Mouse (Mus musculus) CH12.LX (cell line): ENCODE measurements around the gene Stpg1. TPM values are rescaled to one million over a fixed set of nuclear protein-coding genes. Genes with fewer than 3 reads are reported as not detected.

Experiments used
- DNase-seq: peaks from one replicate; pipeline ENCODE4 v3.0.0-alpha.2; 2013; ENCODE audit errors: extremely low read depth
- H3K27ac ChIP-seq: 2 replicates; pipeline ENCODE4 v1.5.1; 2012; ENCODE audit warnings: low read depth, mild to moderate bottlenecking, control low read depth, moderate library complexity; ENCODE audit not compliant: insufficient read depth
- H3K27me3 ChIP-seq: replicated peaks from 2 replicates; pipeline ENCODE3; 2012; ENCODE audit warnings: inconsistent platforms
- H3K36me3 ChIP-seq, 2 experiments: replicated peaks in 1 of 2; 2 replicates each; pipeline versions ENCODE3 to v1.6.1; 2012; ENCODE audit warnings: inconsistent platforms in 1 of 2, low read length in 1 of 2, mild to moderate bottlenecking in 1 of 2, mixed read lengths in 1 of 2, moderate library complexity in 1 of 2; ENCODE audit not compliant: control insufficient read depth in 1 of 2, insufficient read depth in 1 of 2
- H3K4me1 ChIP-seq, 2 experiments: 2 replicates each; pipeline ENCODE4 v1.6.1; 2012; ENCODE audit warnings: inconsistent platforms in 1 of 2, moderate library complexity in 1 of 2; ENCODE audit not compliant: insufficient read depth in 2 of 2, control insufficient read depth in 1 of 2
- H3K4me2 ChIP-seq: 2 replicates; pipeline ENCODE4 v1.6.1; 2012; ENCODE audit warnings: low read depth, mild to moderate bottlenecking, control low read depth; ENCODE audit not compliant: poor library complexity, insufficient read depth, severe bottlenecking
- H3K4me3 ChIP-seq, 3 experiments: fragments of 150-350 bp in 1 of 3; sonication (generic) in 1 of 3; replicated peaks in 1 of 3; 2 replicates each; pipeline versions ENCODE3 to v1.5.1; 2011 to 2012; ENCODE audit warnings: low read depth in 2 of 3, low read length in 2 of 3, mild to moderate bottlenecking in 2 of 3, moderate library complexity in 2 of 3, control low read depth in 1 of 3, improper control_type of control experiment in 1 of 3, inconsistent platforms in 1 of 3, mixed read lengths in 1 of 3; ENCODE audit not compliant: poor library complexity in 1 of 3
- H3K79me2 ChIP-seq: replicated peaks from 2 replicates; pipeline ENCODE4 v1.6.1; 2012; ENCODE audit warnings: mild to moderate bottlenecking, moderate library complexity; ENCODE audit not compliant: control insufficient read depth, poor library complexity, insufficient read depth, severe bottlenecking; ENCODE audit errors: extremely low read depth
- H3K9ac ChIP-seq: 2 replicates; pipeline ENCODE4 v1.6.1; 2012; ENCODE audit warnings: low read depth, mild to moderate bottlenecking, control low read depth, moderate library complexity; ENCODE audit not compliant: insufficient read depth
- H3K9me3 ChIP-seq: replicated peaks from 2 replicates; pipeline ENCODE3; 2012; ENCODE audit warnings: low read length, inconsistent platforms, mixed read lengths
- CHD1 ChIP-seq: IDR thresholded peaks from 2 replicates; pipeline ENCODE4 v1.6.1; 2012; ENCODE audit warnings: low read depth, low read length, improper control_type of control experiment, inconsistent platforms
- CHD2 ChIP-seq: IDR thresholded peaks from 2 replicates; pipeline ENCODE4 v1.6.1; 2011; ENCODE audit warnings: low read length, improper control_type of control experiment
- CTCF ChIP-seq, 2 experiments: IDR thresholded peaks in 1 of 2; conservative IDR thresholded peaks in 1 of 2; 2 replicates each; pipeline ENCODE4 v1.5.1; 2011 to 2012; ENCODE audit warnings: low read depth in 2 of 2, low read length in 2 of 2, improper control_type of control experiment in 1 of 2, inconsistent platforms in 1 of 2, mild to moderate bottlenecking in 1 of 2, moderate library complexity in 1 of 2
- E2F4 ChIP-seq: IDR thresholded peaks from 2 replicates; pipeline ENCODE4 v1.6.1; 2011; ENCODE audit warnings: low read depth, low read length, improper control_type of control experiment; ENCODE audit not compliant: insufficient replicate concordance
- ELF1 ChIP-seq: IDR thresholded peaks from 2 replicates; pipeline ENCODE4 v1.6.1; 2014; ENCODE audit warnings: low read depth, mild to moderate bottlenecking, inconsistent platforms, low read length, improper control_type of control experiment
- GABPA ChIP-seq: IDR thresholded peaks from 2 replicates; pipeline ENCODE4 v1.6.1; 2012; ENCODE audit warnings: low read depth, low read length, improper control_type of control experiment, inconsistent platforms; ENCODE audit not compliant: insufficient replicate concordance
- IRF4 ChIP-seq: IDR thresholded peaks from 2 replicates; pipeline ENCODE4 v1.6.1; 2014; ENCODE audit warnings: low read depth, mild to moderate bottlenecking, inconsistent platforms, low read length, improper control_type of control experiment
- JUN ChIP-seq: IDR thresholded peaks from 2 replicates; pipeline ENCODE4 v1.6.1; 2011; ENCODE audit warnings: low read depth, mild to moderate bottlenecking, low read length, improper control_type of control experiment, moderate library complexity; ENCODE audit not compliant: insufficient read depth
- JUND ChIP-seq: conservative IDR thresholded peaks from 2 replicates; pipeline ENCODE4 v1.6.1; 2011; ENCODE audit warnings: low read depth, low read length, improper control_type of control experiment
- MAZ ChIP-seq: IDR thresholded peaks from 2 replicates; pipeline ENCODE4 v1.6.1; 2012; ENCODE audit warnings: low read depth, mild to moderate bottlenecking, inconsistent platforms, low read length, improper control_type of control experiment, moderate library complexity
- MXI1 ChIP-seq: IDR thresholded peaks from 2 replicates; pipeline ENCODE4 v1.6.1; 2011; ENCODE audit warnings: mild to moderate bottlenecking, low read depth, low read length, improper control_type of control experiment
- MYC ChIP-seq: IDR thresholded peaks from 2 replicates; pipeline ENCODE4 v1.6.1; 2011; ENCODE audit warnings: low read depth, mild to moderate bottlenecking, improper control_type of control experiment, low read length
- PAX5 ChIP-seq: IDR thresholded peaks from 2 replicates; pipeline ENCODE4 v1.6.1; 2012; ENCODE audit warnings: low read length, inconsistent platforms, mixed read lengths
- POLR2A ChIP-seq: IDR thresholded peaks from 2 replicates; pipeline ENCODE4 v1.6.1; 2011; ENCODE audit warnings: low read depth, mild to moderate bottlenecking, improper control_type of control experiment, low read length
- RAD21 ChIP-seq: IDR thresholded peaks from 2 replicates; pipeline ENCODE4 v1.6.1; 2011; ENCODE audit warnings: low read depth, mild to moderate bottlenecking, low read length, improper control_type of control experiment, moderate library complexity
- SIN3A ChIP-seq: IDR thresholded peaks from 2 replicates; pipeline ENCODE4 v1.6.1; 2012; ENCODE audit warnings: low read length, improper control_type of control experiment, inconsistent platforms
- SMC3 ChIP-seq: IDR thresholded peaks from 2 replicates; pipeline ENCODE4 v1.6.1; 2011; ENCODE audit warnings: low read depth, low read length, improper control_type of control experiment
- TCF12 ChIP-seq: IDR thresholded peaks from 2 replicates; pipeline ENCODE4 v1.6.1; 2014; ENCODE audit warnings: low read depth, mild to moderate bottlenecking, inconsistent platforms, low read length, improper control_type of control experiment
- UBTF ChIP-seq: IDR thresholded peaks from 2 replicates; pipeline ENCODE4 v1.6.1; 2012; ENCODE audit warnings: low read depth, mild to moderate bottlenecking, inconsistent platforms, low read length, improper control_type of control experiment, moderate library complexity
- USF1 ChIP-seq: IDR thresholded peaks from 2 replicates; pipeline ENCODE4 v1.6.1; 2014; ENCODE audit warnings: low read depth, mild to moderate bottlenecking, inconsistent platforms, low read length, improper control_type of control experiment
- ZC3H11A ChIP-seq: IDR thresholded peaks from 2 replicates; pipeline ENCODE4 v1.6.1; 2012; ENCODE audit warnings: low read depth, mild to moderate bottlenecking, inconsistent platforms, low read length, improper control_type of control experiment
- ZKSCAN1 ChIP-seq: IDR thresholded peaks from 2 replicates; pipeline ENCODE4 v1.6.1; 2012; ENCODE audit warnings: low read depth, inconsistent platforms, low read length, improper control_type of control experiment, borderline replicate concordance
- ZMIZ1 ChIP-seq: IDR thresholded peaks from 2 replicates; pipeline ENCODE4 v1.6.1; 2012; ENCODE audit warnings: low read depth, mild to moderate bottlenecking, inconsistent platforms, low read length, improper control_type of control experiment
- ZNF384 ChIP-seq: IDR thresholded peaks from 2 replicates; pipeline ENCODE4 v1.6.1; 2012; ENCODE audit warnings: low read depth, low read length, improper control_type of control experiment, inconsistent platforms
- dilution Hi-C: fragments of 300-500 bp; cut with MboI; formaldehyde crosslinking; loops from 2 replicates; pipeline ENCODE4 v1.14.3; 2020; ENCODE audit warnings: low sequenced_read_pairs; ENCODE audit not compliant: extremely low pct_unique_long_range_greater_than_20kb, extremely low pct_ligation_motif_present
- in situ Hi-C: fragments of 300-500 bp; cut with MboI; formaldehyde crosslinking; loops from 3 replicates; pipeline ENCODE4 v1.14.3; 2019; ENCODE audit warnings: low sequenced_read_pairs, low pct_ligation_motif_present, low pct_unique_long_range_greater_than_20kb, mixed read lengths
- polyA plus RNA-seq: library from polyadenylated mRNA; unstranded; fragments of >175 nt; gene quantifications from 2 replicates; pipeline ENCODE4 v1.2.1, GENCODE M21; 2012; ENCODE audit warnings: low read depth; ENCODE audit not compliant: insufficient read length
- total RNA-seq, 2 experiments: library from RNA; depleted of rRNA; stranded (reverse); fragments of 300-350 nt in 1 of 2; fragments of >200 nt in 1 of 2; gene quantifications; 2 replicates each; pipeline ENCODE4 v1.2.3; 2012 to 2014

The Stpg1 gene
- total and polyA plus RNA-seq, 3 experiments, result not detected

- TF ChIP-seq UBTF (no peak), MXI1 (no peak), SIN3A (no peak), ZKSCAN1 (no peak), MAZ (no peak), ZNF384 (no peak), CTCF (conservative IDR thresholded peaks at IDR 0.05 in 1 of 2, IDR thresholded peaks at IDR 0.05 in 1 of 2; ENCODE audit: low read depth in 2 of 2, low read length in 2 of 2) (no peak), IRF4 (no peak)
- Histone ChIP-seq H3K4me2 (no peak overlapping the region), H3K27me3 (peaks cover 1% of the 10 kb centered on the region), H3K4me1 (peaks cover 2 to 15% of the 10 kb centered on the region in 2 experiments; a peak in 3 of 4 replicates), H3K9me3 (peaks cover 3% of the 10 kb centered on the region), H3K27ac (no peak overlapping the region), H3K79me2 (no peaks in the 10 kb centered on the region), H3K4me3 (no peak overlapping the region), H3K36me3 (no peaks in the 10 kb centered on the region), H3K9ac (no peak overlapping the region)
- dilution Hi-C loops, result no loop called here
- in situ Hi-C loops, result no loop called here
- no peak for DNase-seq
These were observed 11.2 kb downstream of the Stpg1 start for GRCm38 (mm10) chr4:135505794-135506193.

GRCm38 (mm10) chr4:135507547-135508350 is 13.2 kb downstream of the Stpg1 start:
- in situ Hi-C loops (no loop called here), dilution Hi-C loops (no loop called here)
- Histone ChIP-seq H3K36me3 (no peaks in the 10 kb centered on the region), H3K4me1 (peaks cover 2 to 15% of the 10 kb centered on the region in 2 experiments; a peak in 3 of 4 replicates), H3K9me3 (no peaks in the 10 kb centered on the region), H3K27ac (no peak overlapping the region), H3K9ac (no peak overlapping the region), H3K4me3 (no peak overlapping the region), H3K4me2 (no peak overlapping the region), H3K27me3 (peaks cover 11% of the 10 kb centered on the region), H3K79me2 (no peaks in the 10 kb centered on the region)
- no peak for DNase-seq
- TF ChIP-seq RAD21 (peak; percentile 37), CTCF (conservative IDR thresholded peaks at IDR 0.05 in 1 of 2, IDR thresholded peaks at IDR 0.05 in 1 of 2; ENCODE audit: low read depth in 2 of 2, low read length in 2 of 2) (peak; percentile 60 to 74; a peak in 3 of 4 replicates), ZC3H11A (no peak), SMC3 (peak; percentile 59)

- in situ Hi-C loops, result no loop called here
- Histone ChIP-seq H3K79me2 (no peaks in the 10 kb centered on the region), H3K9me3 (no peaks in the 10 kb centered on the region), H3K27ac (no peak overlapping the region), H3K27me3 (peaks cover 11% of the 10 kb centered on the region), H3K36me3 (no peaks in the 10 kb centered on the region), H3K4me3 (no peak overlapping the region), H3K9ac (no peak overlapping the region), H3K4me2 (no peak overlapping the region), H3K4me1 (peaks cover 0 to 7% of the 10 kb centered on the region in 2 experiments; a peak in 1 of 4 replicates)
- DNase-seq, result peak; percentile 74
- dilution Hi-C loops, result no loop called here
- no peak for TF ChIP-seq PAX5
- no peak for TF ChIP-seq USF1
- TF ChIP-seq CHD1, result no peak
- no peak for TF ChIP-seq TCF12
- TF ChIP-seq MXI1, result no peak
- no peak for TF ChIP-seq MYC
- no peak for TF ChIP-seq POLR2A
- TF ChIP-seq JUND, result no peak
- TF ChIP-seq ZMIZ1, result no peak
- no peak for TF ChIP-seq ZKSCAN1
- TF ChIP-seq MAZ, result no peak
- no peak for TF ChIP-seq IRF4
- TF ChIP-seq CHD2, result no peak
- no peak for TF ChIP-seq JUN
- TF ChIP-seq ELF1, result no peak
- TF ChIP-seq GABPA, result no peak
- TF ChIP-seq E2F4, result no peak
These were observed 13.9 kb downstream of the Stpg1 start for GRCm38 (mm10) chr4:135508419-135509039.
